Mouse (Mus musculus): ENCODE measurements at regions not wholly inside any gene's neighbourhood (a gene's known extent, or its start where the extent isn't known, plus 50 kb on each side); places are given as distances from the start of the nearest gene placed in this dataset.

- no peaks in the 10 kb centered on the region for H3K4me1 ChIP-seq (ENCODE audit: control insufficient read depth, insufficient read depth, low read length)
- no peaks in the 10 kb centered on the region for H3K36me3 ChIP-seq (ENCODE audit: control insufficient read depth, insufficient read depth, low read length)
- no peaks in the 10 kb centered on the region for H3K9me3 ChIP-seq (ENCODE audit: control insufficient read depth, low read length)
- no peak overlapping the region for H3K9ac ChIP-seq (ENCODE audit: low read depth, low read length)
- no peaks in the 10 kb centered on the region for H3K27me3 ChIP-seq (replicated peaks; ENCODE audit: control insufficient read depth, insufficient read depth, low read length)
- no peak overlapping the region for H3K4me2 ChIP-seq (ENCODE audit: low read depth, low read length)
- no peak overlapping the region for H3K27ac ChIP-seq (replicated peaks; ENCODE audit: low read depth, low read length)
- DNase-seq (ENCODE audit: low spot score) (peak; percentile 74), ATAC-seq (ENCODE audit: low read depth) (no peak)
- WGBS = 40% methylated on average over 7 of the region's 7 CpGs
- H3K4me3 ChIP-seq (ENCODE audit: low read depth, low read length) = no peak overlapping the region
Measured at GRCm38 (mm10) chr19:54175766-54176165, 131.8 kb downstream of the Adra2a start.

GRCm38 (mm10) chr19:54177491-54177890 is 133.5 kb downstream of the Adra2a start:
- Histone ChIP-seq H3K4me2 (ENCODE audit: low read depth, low read length) (no peak overlapping the region), H3K27ac (replicated peaks; ENCODE audit: low read depth, low read length) (no peak overlapping the region), H3K9ac (ENCODE audit: low read depth, low read length) (no peak overlapping the region), H3K9me3 (ENCODE audit: control insufficient read depth, low read length) (no peaks in the 10 kb centered on the region), H3K4me3 (ENCODE audit: low read depth, low read length) (no peak overlapping the region), H3K27me3 (replicated peaks; ENCODE audit: control insufficient read depth, insufficient read depth, low read length) (no peaks in the 10 kb centered on the region), H3K4me1 (ENCODE audit: control insufficient read depth, insufficient read depth, low read length) (no peaks in the 10 kb centered on the region), H3K36me3 (ENCODE audit: control insufficient read depth, insufficient read depth, low read length) (no peaks in the 10 kb centered on the region)
- ATAC-seq (ENCODE audit: low read depth) (no peak), DNase-seq (ENCODE audit: low spot score) (no peak)
- 72% methylated on average over 6 of the region's 6 CpGs for WGBS

GRCm38 (mm10) chr19:54200407-54200806 is 156.5 kb downstream of the Adra2a start:
- ATAC-seq (ENCODE audit: low read depth) = no peak
- H3K36me3 ChIP-seq (ENCODE audit: control insufficient read depth, insufficient read depth, low read length) = no peaks in the 10 kb centered on the region
- no peaks in the 10 kb centered on the region for H3K9me3 ChIP-seq (ENCODE audit: control insufficient read depth, low read length)
- H3K4me1 ChIP-seq (ENCODE audit: control insufficient read depth, insufficient read depth, low read length) = no peaks in the 10 kb centered on the region
- no peaks in the 10 kb centered on the region for H3K27me3 ChIP-seq (replicated peaks; ENCODE audit: control insufficient read depth, insufficient read depth, low read length)
- no peak overlapping the region for H3K4me3 ChIP-seq (ENCODE audit: low read depth, low read length)
- no peak overlapping the region for H3K27ac ChIP-seq (replicated peaks; ENCODE audit: low read depth, low read length)
- WGBS = 74% methylated on average over 6 of the region's 6 CpGs
- no peak for DNase-seq (ENCODE audit: low spot score)
- H3K9ac ChIP-seq (ENCODE audit: low read depth, low read length) = no peak overlapping the region
- H3K4me2 ChIP-seq (ENCODE audit: low read depth, low read length) = no peak overlapping the region

- Histone ChIP-seq H3K27ac (replicated peaks; ENCODE audit: low read depth, low read length) (no peak overlapping the region), H3K4me2 (ENCODE audit: low read depth, low read length) (no peak overlapping the region), H3K4me1 (ENCODE audit: control insufficient read depth, insufficient read depth, low read length) (no peaks in the 10 kb centered on the region), H3K9ac (ENCODE audit: low read depth, low read length) (no peak overlapping the region), H3K9me3 (ENCODE audit: control insufficient read depth, low read length) (no peaks in the 10 kb centered on the region), H3K4me3 (ENCODE audit: low read depth, low read length) (no peak overlapping the region), H3K27me3 (replicated peaks; ENCODE audit: control insufficient read depth, insufficient read depth, low read length) (no peaks in the 10 kb centered on the region), H3K36me3 (ENCODE audit: control insufficient read depth, insufficient read depth, low read length) (no peaks in the 10 kb centered on the region)
- ATAC-seq (ENCODE audit: low read depth) = no peak
- 75% methylated on average over 6 of the region's 6 CpGs for WGBS
- no peak for DNase-seq (ENCODE audit: low spot score)
Measured at GRCm38 (mm10) chr19:54202456-54202855, 158.5 kb downstream of the Adra2a start.

- no peaks in the 10 kb centered on the region for H3K4me1 ChIP-seq (ENCODE audit: control insufficient read depth, insufficient read depth, low read length)
- no peak for ATAC-seq (ENCODE audit: low read depth)
- no peaks in the 10 kb centered on the region for H3K36me3 ChIP-seq (ENCODE audit: control insufficient read depth, insufficient read depth, low read length)
- H3K27ac ChIP-seq (replicated peaks; ENCODE audit: low read depth, low read length) = no peak overlapping the region
- no peak for DNase-seq (ENCODE audit: low spot score)
- H3K27me3 ChIP-seq (replicated peaks; ENCODE audit: control insufficient read depth, insufficient read depth, low read length) = no peaks in the 10 kb centered on the region
- H3K9ac ChIP-seq (ENCODE audit: low read depth, low read length) = no peak overlapping the region
- 64% methylated on average over 6 of the region's 6 CpGs for WGBS
- no peaks in the 10 kb centered on the region for H3K9me3 ChIP-seq (ENCODE audit: control insufficient read depth, low read length)
- H3K4me2 ChIP-seq (ENCODE audit: low read depth, low read length) = no peak overlapping the region
- no peak overlapping the region for H3K4me3 ChIP-seq (ENCODE audit: low read depth, low read length)
Measured at GRCm38 (mm10) chr19:54206819-54207218, 162.9 kb downstream of the Adra2a start.

- DNase-seq (ENCODE audit: low spot score) = no peak
- H3K4me1 ChIP-seq (ENCODE audit: control insufficient read depth, insufficient read depth, low read length) = no peaks in the 10 kb centered on the region
- no peak for ATAC-seq (ENCODE audit: low read depth)
- H3K27me3 ChIP-seq (replicated peaks; ENCODE audit: control insufficient read depth, insufficient read depth, low read length) = no peaks in the 10 kb centered on the region
- WGBS = 82% methylated on average over 7 of the region's 7 CpGs
- H3K9me3 ChIP-seq (ENCODE audit: control insufficient read depth, low read length) = no peaks in the 10 kb centered on the region
- no peaks in the 10 kb centered on the region for H3K36me3 ChIP-seq (ENCODE audit: control insufficient read depth, insufficient read depth, low read length)
- no peak overlapping the region for H3K27ac ChIP-seq (replicated peaks; ENCODE audit: low read depth, low read length)
- H3K4me2 ChIP-seq (ENCODE audit: low read depth, low read length) = no peak overlapping the region
- H3K4me3 ChIP-seq (ENCODE audit: low read depth, low read length) = no peak overlapping the region
- H3K9ac ChIP-seq (ENCODE audit: low read depth, low read length) = no peak overlapping the region
Measured at GRCm38 (mm10) chr19:54212169-54212568, 168.2 kb downstream of the Adra2a start.

GRCm38 (mm10) chr19:54244176-54244575 is 200.2 kb downstream of the Adra2a start:
- H3K9me3 ChIP-seq (ENCODE audit: control insufficient read depth, low read length) = no peaks in the 10 kb centered on the region
- no peak overlapping the region for H3K4me2 ChIP-seq (ENCODE audit: low read depth, low read length)
- no peaks in the 10 kb centered on the region for H3K27me3 ChIP-seq (replicated peaks; ENCODE audit: control insufficient read depth, insufficient read depth, low read length)
- no peak overlapping the region for H3K4me3 ChIP-seq (ENCODE audit: low read depth, low read length)
- H3K4me1 ChIP-seq (ENCODE audit: control insufficient read depth, insufficient read depth, low read length) = no peaks in the 10 kb centered on the region
- no peak overlapping the region for H3K9ac ChIP-seq (ENCODE audit: low read depth, low read length)
- DNase-seq (ENCODE audit: low spot score) = no peak
- H3K27ac ChIP-seq (replicated peaks; ENCODE audit: low read depth, low read length) = no peak overlapping the region
- ATAC-seq (ENCODE audit: low read depth) = no peak
- no peaks in the 10 kb centered on the region for H3K36me3 ChIP-seq (ENCODE audit: control insufficient read depth, insufficient read depth, low read length)
- 72% methylated on average over 6 of the region's 6 CpGs for WGBS

- Histone ChIP-seq H3K27ac (replicated peaks; ENCODE audit: low read depth, low read length) (no peak overlapping the region), H3K36me3 (ENCODE audit: control insufficient read depth, insufficient read depth, low read length) (no peaks in the 10 kb centered on the region), H3K9me3 (ENCODE audit: control insufficient read depth, low read length) (no peaks in the 10 kb centered on the region), H3K4me2 (ENCODE audit: low read depth, low read length) (no peak overlapping the region), H3K4me3 (ENCODE audit: low read depth, low read length) (no peak overlapping the region), H3K4me1 (ENCODE audit: control insufficient read depth, insufficient read depth, low read length) (no peaks in the 10 kb centered on the region), H3K27me3 (replicated peaks; ENCODE audit: control insufficient read depth, insufficient read depth, low read length) (no peaks in the 10 kb centered on the region), H3K9ac (ENCODE audit: low read depth, low read length) (no peak overlapping the region)
- 21% methylated on average over 6 of the region's 6 CpGs for WGBS
- DNase-seq (ENCODE audit: low spot score) = no peak
- ATAC-seq (ENCODE audit: low read depth) = no peak
Measured at GRCm38 (mm10) chr19:54248256-54248936, 204.4 kb downstream of the Adra2a start.

- DNase-seq (ENCODE audit: low spot score) (no peak), ATAC-seq (ENCODE audit: low read depth) (no peak)
- Histone ChIP-seq H3K4me3 (ENCODE audit: low read depth, low read length) (no peak overlapping the region), H3K9me3 (ENCODE audit: control insufficient read depth, low read length) (no peaks in the 10 kb centered on the region), H3K27ac (replicated peaks; ENCODE audit: low read depth, low read length) (no peak overlapping the region), H3K4me1 (ENCODE audit: control insufficient read depth, insufficient read depth, low read length) (no peaks in the 10 kb centered on the region), H3K36me3 (ENCODE audit: control insufficient read depth, insufficient read depth, low read length) (no peaks in the 10 kb centered on the region), H3K9ac (ENCODE audit: low read depth, low read length) (no peak overlapping the region), H3K4me2 (ENCODE audit: low read depth, low read length) (no peak overlapping the region), H3K27me3 (replicated peaks; ENCODE audit: control insufficient read depth, insufficient read depth, low read length) (no peaks in the 10 kb centered on the region)
- 82% methylated on average over 7 of the region's 7 CpGs for WGBS
Measured at GRCm38 (mm10) chr19:54252145-54252664, 208.3 kb downstream of the Adra2a start.
